Comparison of ENCODE assay signal across 8 mouse cellular contexts in genomic region chr2:145517346-145517745, GRCm38 (mm10).
DNase-seq lines count a peak whose midpoint lies in the region; ATAC-seq lines count a peak whose summit lies in the region.

No protein-coding gene starts in this region.

- ATAC-seq in midbrain, embryonic 16.5 days, result no peak
- ATAC-seq in midbrain, embryonic 11.5 days (ENCODE audit: low FRiP score), result peak; percentile 84

- H3K27ac ChIP-seq in midbrain, embryonic 10.5 days (replicated peaks), result no peak overlapping the region
- no peak overlapping the region for H3K27ac ChIP-seq in midbrain, embryonic 16.5 days (ENCODE audit: low read length)
- H3K27ac ChIP-seq in midbrain, embryonic 11.5 days (ENCODE audit: low read depth, low read length), result no peak overlapping the region

- WGBS in midbrain, embryonic 10.5 days, result 58% methylated on average over 9 of the region's 9 CpGs
- WGBS in midbrain, embryonic 16.5 days, result 49% methylated on average over 9 of the region's 9 CpGs
- 60% methylated on average over 9 of the region's 9 CpGs for WGBS in midbrain, embryonic 11.5 days

- no peaks in the 10 kb centered on the region for H3K36me3 ChIP-seq in midbrain, embryonic 10.5 days
- no peaks in the 10 kb centered on the region for H3K36me3 ChIP-seq in midbrain, embryonic 16.5 days (ENCODE audit: control insufficient read depth, insufficient read depth, low read length)
- no peaks in the 10 kb centered on the region for H3K36me3 ChIP-seq in midbrain, embryonic 11.5 days (ENCODE audit: control insufficient read depth, insufficient read depth, low read length)

- no peak overlapping the region for H3K4me3 ChIP-seq in midbrain, embryonic 10.5 days
- no peak overlapping the region for H3K4me3 ChIP-seq in midbrain, embryonic 16.5 days (ENCODE audit: low read depth, low read length)
- no peak overlapping the region for H3K4me3 ChIP-seq in midbrain, embryonic 11.5 days (ENCODE audit: low read depth, low read length)

- H3K4me1 ChIP-seq in midbrain, embryonic 10.5 days, result no peaks in the 10 kb centered on the region
- 0 out of 2 replicates have a peak, but pooled peaks cover 2% of the 10 kb centered on the region for H3K4me1 ChIP-seq in midbrain, embryonic 16.5 days (ENCODE audit: control insufficient read depth, insufficient read depth, low read length)
- H3K4me1 ChIP-seq in midbrain, embryonic 11.5 days (ENCODE audit: control insufficient read depth, insufficient read depth, low read length), result no peaks in the 10 kb centered on the region

- no peaks in the 10 kb centered on the region for H3K9me3 ChIP-seq in midbrain, embryonic 10.5 days (replicated peaks)
- no peaks in the 10 kb centered on the region for H3K9me3 ChIP-seq in midbrain, embryonic 16.5 days (replicated peaks; ENCODE audit: control insufficient read depth, low read length, poor library complexity, severe bottlenecking)
- H3K9me3 ChIP-seq in midbrain, embryonic 11.5 days (ENCODE audit: control insufficient read depth, low read length), result no peaks in the 10 kb centered on the region

- no peaks in the 10 kb centered on the region for H3K27me3 ChIP-seq in midbrain, embryonic 10.5 days (ENCODE audit: low read depth, poor library complexity, severe bottlenecking)
- no peaks in the 10 kb centered on the region for H3K27me3 ChIP-seq in midbrain, embryonic 16.5 days (ENCODE audit: control insufficient read depth, insufficient read depth, low read depth, low read length)
- no peaks in the 10 kb centered on the region for H3K27me3 ChIP-seq in midbrain, embryonic 11.5 days (ENCODE audit: control insufficient read depth, insufficient read depth, low read length)

- H3K4me2 ChIP-seq in midbrain, embryonic 16.5 days (ENCODE audit: low read length), result no peak overlapping the region
- H3K4me2 ChIP-seq in midbrain, embryonic 11.5 days, result no peak overlapping the region

- no peak overlapping the region for H3K9ac ChIP-seq in midbrain, embryonic 16.5 days (ENCODE audit: low read depth, low read length)
- no peak overlapping the region for H3K9ac ChIP-seq in midbrain, embryonic 11.5 days (ENCODE audit: low read length)

- peak; percentile 68 for DNase-seq in midbrain, embryonic 10.5 days (ENCODE audit: low spot score)
- peak; percentile 79 to 85 for DNase-seq in cerebellum, postnatal 36 days
- DNase-seq in gastrocnemius, adult 18-20 months (ENCODE audit: low spot score), result peak; percentile 42
- DNase-seq in induced T-regulatory cell, adult 2 months (ENCODE audit: low read depth), result peak; percentile 45
- DNase-seq in left cerebral cortex, adult 8-10 months (ENCODE audit: low spot score in 2 of 2), result peak; percentile 34 to 85
- peak; percentile 95 for DNase-seq in midbrain, embryonic 11.5 days (ENCODE audit: low spot score, missing footprints)
- DNase-seq in spleen, postnatal 4 days (ENCODE audit: low spot score in 2 of 2), result peak; percentile 15 to 65

Comparison
In these comparisons a context has a peak if more than half of its experiments do, and no peak if none do; other contexts are left out.
1. DNase-seq: peak in every context shown above with its lines; median percentile 95 in midbrain, embryonic 11.5 days; 82 in cerebellum, postnatal 36 days; 68 in midbrain, embryonic 10.5 days; 60 in left cerebral cortex, adult 8-10 months; 45 in induced T-regulatory cell, adult 2 months; 42 in gastrocnemius, adult 18-20 months; 40 in spleen, postnatal 4 days.